Mouse (Mus musculus) neural tube, embryonic 13.5 days (tissue): ENCODE results near the gene Ncl. TPM values are rescaled to one million over a fixed set of nuclear protein-coding genes. Genes with fewer than 3 reads are reported as not detected.
A peak's percentile ranks its signal among the peaks of the same experiment; 100 is the strongest.
"Not testable (repeated sequence)": the region's sequence is repeated elsewhere in the genome, so short reads cannot be mapped to it uniquely, and the experiment has no call there.

Source experiments
- ATAC-seq: fragments of 200-750 bp; cut with Nextera tagmentation; 2 replicates; pipeline ENCODE4 v1.8.0; 2017; ENCODE audit warnings: low read depth, mild to moderate bottlenecking, moderate TSS enrichment, moderate library complexity
- H3K27ac ChIP-seq: fragments of 300-500 bp; sonication (generic); replicated peaks from 2 replicates; pipeline ENCODE4 v1.5.1; 2015; ENCODE audit warnings: moderate library complexity, mild to moderate bottlenecking, inconsistent platforms
- H3K27me3 ChIP-seq: fragments of 300-500 bp; sonication (generic); 2 replicates; pipeline ENCODE4 v1.6.1; 2015; ENCODE audit warnings: mild to moderate bottlenecking, inconsistent platforms
- H3K36me3 ChIP-seq: fragments of 300-500 bp; sonication (generic); 2 replicates; pipeline ENCODE4 v1.6.1; 2015; ENCODE audit warnings: mild to moderate bottlenecking, inconsistent platforms
- H3K4me1 ChIP-seq: fragments of 300-500 bp; sonication (generic); replicated peaks from 2 replicates; pipeline ENCODE4 v1.6.1; 2015; ENCODE audit warnings: inconsistent platforms
- H3K4me2 ChIP-seq: fragments of 300-500 bp; sonication (generic); 2 replicates; pipeline ENCODE4 v1.6.1; 2015; ENCODE audit warnings: inconsistent platforms, mild to moderate bottlenecking, moderate library complexity
- H3K4me3 ChIP-seq: fragments of 300-500 bp; sonication (generic); 2 replicates; pipeline ENCODE4 v1.5.1; 2015; ENCODE audit warnings: mild to moderate bottlenecking, inconsistent platforms
- H3K9ac ChIP-seq: fragments of 300-500 bp; sonication (generic); 2 replicates; pipeline ENCODE4 v1.6.1; 2015; ENCODE audit warnings: moderate library complexity, mild to moderate bottlenecking, inconsistent platforms
- H3K9me3 ChIP-seq: fragments of 300-500 bp; sonication (generic); 2 replicates; pipeline ENCODE4 v1.6.1; 2016; ENCODE audit warnings: inconsistent platforms
- WGBS: fragments of 180-500 bp; shearing (Covaris S2); methylation state at CpG from one replicate; pipeline ENCODE4 v1.1.7; 2015; 5-methylcytosine and 5-hydroxymethylcytosine counted together
- polyA plus RNA-seq: library from polyadenylated mRNA; unstranded; fragments of >200 nt; fragmentation: Nextera tagmentation; extraction: Ambion mirVana; gene quantifications from 2 replicates; pipeline ENCODE4 v1.2.1, GENCODE M21; 2015

The Ncl gene
- polyA plus RNA-seq, 1 experiment from 2014 or later, result 213 TPM

GRCm38 (mm10) chr1:86343087-86343645, 16.0 kb downstream of the Ncl start:
- 94% methylated on average over 1 of the region's 1 CpGs for WGBS
- Histone ChIP-seq H3K9ac (no peak overlapping the region), H3K4me1 (no peaks in the 10 kb centered on the region), H3K27ac (no peak overlapping the region), H3K4me3 (no peak overlapping the region), H3K9me3 (no peaks in the 10 kb centered on the region), H3K27me3 (no peaks in the 10 kb centered on the region), H3K36me3 (peaks cover 20% of the 10 kb centered on the region), H3K4me2 (no peak overlapping the region)
- no peak for ATAC-seq

GRCm38 (mm10) chr1:86342371-86342770, 16.8 kb downstream of the Ncl start:
- Histone ChIP-seq H3K4me2 (no peak overlapping the region), H3K9me3 (no peaks in the 10 kb centered on the region), H3K27me3 (no peaks in the 10 kb centered on the region), H3K4me1 (no peaks in the 10 kb centered on the region), H3K36me3 (peaks cover 13% of the 10 kb centered on the region), H3K4me3 (no peak overlapping the region), H3K9ac (no peak overlapping the region), H3K27ac (no peak overlapping the region)
- no peak for ATAC-seq
- WGBS, result 96% methylated on average over 2 of the region's 2 CpGs

GRCm38 (mm10) chr1:86341096-86341495, 18.1 kb downstream of the Ncl start:
- WGBS, result 96% methylated on average over 2 of the region's 2 CpGs
- not testable (repeated sequence) for H3K4me3 ChIP-seq, H3K27ac ChIP-seq, H3K27me3 ChIP-seq, ATAC-seq, H3K9me3 ChIP-seq, H3K9ac ChIP-seq, H3K4me2 ChIP-seq, H3K36me3 ChIP-seq, H3K4me1 ChIP-seq

- Histone ChIP-seq H3K36me3 (no peaks in the 10 kb centered on the region), H3K9me3 (no peaks in the 10 kb centered on the region), H3K4me2 (no peak overlapping the region), H3K9ac (no peak overlapping the region), H3K27me3 (no peaks in the 10 kb centered on the region), H3K4me3 (no peak overlapping the region), H3K27ac (no peak overlapping the region), H3K4me1 (no peaks in the 10 kb centered on the region)
- ATAC-seq, result peak; percentile 76; the same call in 1 of the 2 replicates
- 30% methylated on average over 4 of the region's 4 CpGs for WGBS
Observed at GRCm38 (mm10) chr1:86339156-86339812, 19.9 kb downstream of the Ncl start.

GRCm38 (mm10) chr1:86336330-86336729, 22.9 kb downstream of the Ncl start:
- no peak for ATAC-seq
- Histone ChIP-seq H3K9me3 (no peaks in the 10 kb centered on the region), H3K9ac (no peak overlapping the region; the same call in 1 of the 2 replicates), H3K4me3 (no peak overlapping the region), H3K27me3 (no peaks in the 10 kb centered on the region), H3K36me3 (no peaks in the 10 kb centered on the region), H3K4me2 (no peak overlapping the region), H3K4me1 (no peaks in the 10 kb centered on the region), H3K27ac (no peak overlapping the region)
- 45% methylated on average over 2 of the region's 2 CpGs for WGBS

- WGBS, result 84% methylated on average over 7 of the region's 8 CpGs
- Histone ChIP-seq H3K9ac (no peak overlapping the region), H3K27me3 (no peaks in the 10 kb centered on the region)
Observed at GRCm38 (mm10) chr1:86320822-86321413, 38.3 kb downstream of the Ncl start.

GRCm38 (mm10) chr1:86313772-86314125, 45.5 kb downstream of the Ncl start:
- ATAC-seq, result no peak
- 39% methylated on average over 15 of the region's 15 CpGs for WGBS
- Histone ChIP-seq H3K4me2 (no peak overlapping the region), H3K9ac (no peak overlapping the region), H3K4me3 (no peak overlapping the region), H3K27ac (no peak overlapping the region), H3K4me1 (peaks cover 9% of the 10 kb centered on the region), H3K27me3 (peaks cover 4% of the 10 kb centered on the region; the same call in 1 of the 2 replicates), H3K36me3 (no peaks in the 10 kb centered on the region), H3K9me3 (no peaks in the 10 kb centered on the region)

More at GRCm38 (mm10) chr1:86320822-86321413, 38.3 kb downstream of the Ncl start:
- H3K9me3 ChIP-seq, result no peaks in the 10 kb centered on the region
- no peak overlapping the region for H3K4me2 ChIP-seq
- H3K27ac ChIP-seq, result no peak overlapping the region
- H3K4me3 ChIP-seq, result no peak overlapping the region
- no peak for ATAC-seq
- no peaks in the 10 kb centered on the region for H3K36me3 ChIP-seq
- H3K4me1 ChIP-seq, result no peaks in the 10 kb centered on the region

- 50% methylated on average over 16 of the region's 16 CpGs for WGBS
- H3K4me2 ChIP-seq, result no peak overlapping the region
Observed at GRCm38 (mm10) chr1:86313096-86313771, 46.0 kb downstream of the Ncl start.

GRCm38 (mm10) chr1:86312269-86312668, 46.9 kb downstream of the Ncl start:
- Histone ChIP-seq H3K27me3 (peaks cover 4% of the 10 kb centered on the region; the same call in 1 of the 2 replicates), H3K27ac (no peak overlapping the region), H3K9ac (no peak overlapping the region), H3K4me1 (peaks cover 9% of the 10 kb centered on the region), H3K36me3 (no peaks in the 10 kb centered on the region), H3K9me3 (no peaks in the 10 kb centered on the region), H3K4me2 (no peak overlapping the region), H3K4me3 (no peak overlapping the region)
- ATAC-seq, result no peak
- 82% methylated on average over 3 of the region's 3 CpGs for WGBS

More at GRCm38 (mm10) chr1:86313096-86313771, 46.0 kb downstream of the Ncl start:
- Histone ChIP-seq H3K4me3 (no peak overlapping the region), H3K27me3 (peaks cover 4% of the 10 kb centered on the region; the same call in 1 of the 2 replicates), H3K27ac (no peak overlapping the region), H3K9me3 (no peaks in the 10 kb centered on the region), H3K9ac (no peak overlapping the region), H3K36me3 (no peaks in the 10 kb centered on the region), H3K4me1 (peaks cover 9% of the 10 kb centered on the region)
- no peak for ATAC-seq

GRCm38 (mm10) chr1:86311467-86312005, 47.7 kb downstream of the Ncl start:
- H3K9ac ChIP-seq, result no peak overlapping the region
- ATAC-seq, result no peak
- H3K27me3 ChIP-seq, result peaks cover 4% of the 10 kb centered on the region; the same call in 1 of the 2 replicates
- H3K4me3 ChIP-seq, result no peak overlapping the region
- WGBS, result 24% methylated on average over 10 of the region's 10 CpGs
- no peaks in the 10 kb centered on the region for H3K36me3 ChIP-seq
- H3K4me1 ChIP-seq, result peaks cover 9% of the 10 kb centered on the region
- no peaks in the 10 kb centered on the region for H3K9me3 ChIP-seq
- H3K4me2 ChIP-seq, result no peak overlapping the region
- no peak overlapping the region for H3K27ac ChIP-seq

GRCm38 (mm10) chr1:86310536-86311310, 48.5 kb downstream of the Ncl start:
- 15% methylated on average over 15 of the region's 15 CpGs for WGBS
- Histone ChIP-seq H3K4me1 (peaks cover 9% of the 10 kb centered on the region), H3K27ac (no peak overlapping the region), H3K36me3 (no peaks in the 10 kb centered on the region), H3K4me3 (no peak overlapping the region), H3K9me3 (no peaks in the 10 kb centered on the region), H3K27me3 (peaks cover 10% of the 10 kb centered on the region), H3K9ac (no peak overlapping the region), H3K4me2 (no peak overlapping the region)
- no peak for ATAC-seq
